In genomic region chr2:68411201-68411600, GRCm38 (mm10) we compare ENCODE assay signal across 14 mouse cellular contexts.
DNase-seq lines count a peak whose midpoint lies in the region; ATAC-seq and TF ChIP-seq lines count a peak whose summit lies in the region.
"Had no signal": no experiment of that assay in that cellular context is flagged by ENCODE, and none has a peak within 500 bp of the region (broad histone marks: within the 10 kb centered on the region; RNA-seq: fewer than 3 reads in every experiment).

No protein-coding gene starts in this region.

- H3K4me1 ChIP-seq in hindbrain, embryonic 12.5 days = peaks cover 41% of the 10 kb centered on the region
- peaks cover 31% of the 10 kb centered on the region; the same call in 1 of the 2 replicates for H3K4me1 ChIP-seq in hindbrain, embryonic 14.5 days (replicated peaks; ENCODE audit: control insufficient read depth, insufficient read depth, low read length)
- H3K4me1 ChIP-seq in forebrain, embryonic 15.5 days = peaks cover 41% of the 10 kb centered on the region
- peaks cover 14% of the 10 kb centered on the region; the same call in 1 of the 2 replicates for H3K4me1 ChIP-seq in liver, embryonic 12.5 days
- H3K4me1 ChIP-seq in thymus, adult 2 months (replicated peaks; ENCODE audit: control insufficient read depth, insufficient read depth, low read length) = no peaks in the 10 kb centered on the region

- no peak overlapping the region for H3K4me2 ChIP-seq in hindbrain, embryonic 12.5 days (replicated peaks)
- H3K4me2 ChIP-seq in hindbrain, embryonic 14.5 days (replicated peaks) = no peak overlapping the region
- no peak overlapping the region for H3K4me2 ChIP-seq in forebrain, embryonic 15.5 days (replicated peaks)
- H3K4me2 ChIP-seq in liver, embryonic 12.5 days = no peak overlapping the region
- H3K4me2 ChIP-seq: hindbrain, embryonic 15.5 days had no signal

- no peak for TF ChIP-seq POLR2A in brain, embryonic 14.5 days (IDR thresholded peaks at IDR 0.05; ENCODE audit: borderline replicate concordance, extremely low read depth, insufficient read depth, insufficient read length, poor library complexity, severe bottlenecking)
- TF ChIP-seq POLR2A in thymus, adult 2 months (IDR thresholded peaks at IDR 0.05; ENCODE audit: control insufficient read depth, extremely low read depth, insufficient read depth, low read length, poor library complexity) = no peak

- 79% methylated on average over 8 of the region's 8 CpGs for WGBS in hindbrain, embryonic 12.5 days
- 74% methylated on average over 8 of the region's 8 CpGs for WGBS in hindbrain, embryonic 14.5 days
- 58% methylated on average over 8 of the region's 8 CpGs for WGBS in forebrain, embryonic 15.5 days
- whole genome bisulfite sequencing in liver, embryonic 12.5 days (ENCODE audit: insufficient replicate concordance) = 67% methylated on average over 8 of the region's 8 CpGs
- 90% methylated on average over 8 of the region's 8 CpGs for WGBS in thymus, adult 2 months

- no peak for DNase-seq in gastrocnemius, adult 2 months
- no peak for DNase-seq in gastrocnemius, adult 8-10 months (ENCODE audit: low spot score in 2 of 2)
- no peak for DNase-seq in hindbrain, embryonic 14.5 days (ENCODE audit: low spot score)
- peak; percentile 62 for DNase-seq in brain, embryonic 14.5 days (ENCODE audit: low read depth)
- DNase-seq in thymus, adult 2 months = no peak
- DNase-seq: adrenal gland, postnatal 10 days; kidney, adult 8-10 months; left cerebral cortex, postnatal 4 days; lung, postnatal 10 days had no signal

- no peak overlapping the region for H3K4me3 ChIP-seq in gastrocnemius, adult 2 months
- H3K4me3 ChIP-seq in hindbrain, embryonic 12.5 days = no peak overlapping the region
- H3K4me3 ChIP-seq in hindbrain, embryonic 14.5 days (replicated peaks; ENCODE audit: low read length) = no peak overlapping the region
- no peak overlapping the region for H3K4me3 ChIP-seq in forebrain, embryonic 15.5 days
- H3K4me3 ChIP-seq in liver, embryonic 12.5 days = no peak overlapping the region
- H3K4me3 ChIP-seq in thymus, adult 2 months (ENCODE audit: control insufficient read depth, insufficient read depth, low read length) = no peak overlapping the region
- H3K4me3 ChIP-seq: hindbrain, embryonic 15.5 days had no signal

- no peak for ATAC-seq in hindbrain, embryonic 12.5 days (ENCODE audit: low FRiP score)
- ATAC-seq in hindbrain, embryonic 14.5 days (ENCODE audit: low FRiP score) = no peak
- ATAC-seq in forebrain, embryonic 15.5 days (replicated peaks) = 0 out of 2 replicates have a peak, but pooled peaks have one; percentile 51
- no peak for ATAC-seq in liver, embryonic 12.5 days

- no peak overlapping the region for H3K9ac ChIP-seq in hindbrain, embryonic 12.5 days
- no peak overlapping the region for H3K9ac ChIP-seq in hindbrain, embryonic 14.5 days
- no peak overlapping the region for H3K9ac ChIP-seq in forebrain, embryonic 15.5 days (replicated peaks)
- no peak overlapping the region for H3K9ac ChIP-seq in liver, embryonic 12.5 days
- H3K9ac ChIP-seq: hindbrain, embryonic 15.5 days; liver, embryonic 14.5 days had no signal

- H3K27me3 ChIP-seq in hindbrain, embryonic 12.5 days = no peaks in the 10 kb centered on the region
- no peaks in the 10 kb centered on the region for H3K27me3 ChIP-seq in hindbrain, embryonic 14.5 days (ENCODE audit: control insufficient read depth, insufficient read depth, low read length)
- no peaks in the 10 kb centered on the region for H3K27me3 ChIP-seq in forebrain, embryonic 15.5 days
- no peaks in the 10 kb centered on the region; the same call in 1 of the 2 replicates for H3K27me3 ChIP-seq in liver, embryonic 12.5 days (replicated peaks)
- no peaks in the 10 kb centered on the region for H3K27me3 ChIP-seq in thymus, adult 2 months (ENCODE audit: control insufficient read depth, insufficient read depth, low read length)
- H3K27me3 ChIP-seq: hindbrain, embryonic 15.5 days had no signal

- TF ChIP-seq CTCF in gastrocnemius, adult 2 months (IDR thresholded peaks at IDR 0.05) = no peak
- TF ChIP-seq CTCF in brain, embryonic 14.5 days (IDR thresholded peaks at IDR 0.05; ENCODE audit: borderline replicate concordance, extremely low read depth, insufficient read depth, insufficient read length) = no peak
- no peak for TF ChIP-seq CTCF in thymus, adult 2 months (IDR thresholded peaks at IDR 0.05; ENCODE audit: borderline replicate concordance, control insufficient read depth, extremely low read depth, insufficient read depth, low read length, poor library complexity)

- intact Hi-C loops in gastrocnemius, adult 2 months (cut with DNase I) = no loop called here

- H3K36me3 ChIP-seq in hindbrain, embryonic 12.5 days = no peaks in the 10 kb centered on the region
- no peaks in the 10 kb centered on the region for H3K36me3 ChIP-seq in hindbrain, embryonic 14.5 days (replicated peaks; ENCODE audit: control insufficient read depth, insufficient read depth)
- H3K36me3 ChIP-seq in forebrain, embryonic 15.5 days = no peaks in the 10 kb centered on the region
- H3K36me3 ChIP-seq in liver, embryonic 12.5 days = no peaks in the 10 kb centered on the region
- no peaks in the 10 kb centered on the region for H3K36me3 ChIP-seq in thymus, adult 2 months (ENCODE audit: control insufficient read depth, insufficient read depth, low read length)
- H3K36me3 ChIP-seq: hindbrain, embryonic 15.5 days had no signal

- 0 out of 2 replicates have a peak, but pooled peaks cover 4% of the 10 kb centered on the region for H3K9me3 ChIP-seq in hindbrain, embryonic 12.5 days (replicated peaks)
- H3K9me3 ChIP-seq in hindbrain, embryonic 14.5 days (ENCODE audit: control insufficient read depth, low read length) = no peaks in the 10 kb centered on the region
- H3K9me3 ChIP-seq in forebrain, embryonic 15.5 days = no peaks in the 10 kb centered on the region
- no peaks in the 10 kb centered on the region for H3K9me3 ChIP-seq in liver, embryonic 12.5 days (replicated peaks)
- H3K9me3 ChIP-seq: hindbrain, embryonic 15.5 days had no signal

- H3K27ac ChIP-seq in gastrocnemius, adult 2 months = 0 out of 2 replicates have a peak overlapping the region, but pooled peaks have one; percentile 8
- 0 out of 2 replicates have a peak overlapping the region, but pooled peaks have one; percentile 2 for H3K27ac ChIP-seq in hindbrain, embryonic 12.5 days
- no peak overlapping the region for H3K27ac ChIP-seq in hindbrain, embryonic 14.5 days
- H3K27ac ChIP-seq in forebrain, embryonic 15.5 days (replicated peaks) = peak overlapping the region; percentile 37
- no peak overlapping the region for H3K27ac ChIP-seq in liver, embryonic 12.5 days
- no peak overlapping the region for H3K27ac ChIP-seq in thymus, adult 2 months (ENCODE audit: control insufficient read depth, insufficient read depth, low read length)
- H3K27ac ChIP-seq: hindbrain, embryonic 15.5 days; liver, embryonic 14.5 days had no signal

Comparison
In these comparisons a context has a peak if more than half of its experiments do, and no peak if none do; other contexts are left out.
1. H3K27ac ChIP-seq: peak in gastrocnemius, adult 2 months (single experiment), hindbrain, embryonic 12.5 days (single experiment) and forebrain, embryonic 15.5 days (single experiment); none in hindbrain, embryonic 14.5 days (single experiment), liver, embryonic 12.5 days (single experiment) and thymus, adult 2 months (single experiment).